In genomic region chr4:86620506-86620905, GRCm38 (mm10) we compare ENCODE assay signal across 26 mouse cellular contexts. TPM values are rescaled to one million over a fixed set of nuclear protein-coding genes. Genes with fewer than 3 reads are reported as not detected.
DNase-seq lines count a peak whose midpoint lies in the region; ATAC-seq lines count a peak whose summit lies in the region.
"Had no signal": no experiment of that assay in that cellular context is flagged by ENCODE, and none has a peak within 500 bp of the region (broad histone marks: within the 10 kb centered on the region; RNA-seq: fewer than 3 reads in every experiment).

No protein-coding gene starts in this region.

- no peak overlapping the region for H3K4me2 ChIP-seq in forebrain, embryonic 14.5 days (ENCODE audit: low read length)
- H3K4me2 ChIP-seq: embryonic facial prominence, embryonic 15.5 days; forebrain, embryonic 13.5 days; heart, embryonic 11.5 days; hindbrain, embryonic 14.5 days had no signal

- H3K9me3 ChIP-seq in forebrain, embryonic 14.5 days (replicated peaks; ENCODE audit: control insufficient read depth, low read length) = no peaks in the 10 kb centered on the region
- H3K9me3 ChIP-seq: embryonic facial prominence, embryonic 10.5 days; embryonic facial prominence, embryonic 15.5 days; forebrain, embryonic 13.5 days had no signal

- H3K36me3 ChIP-seq in forebrain, embryonic 14.5 days (ENCODE audit: control insufficient read depth, insufficient read depth, low read length) = no peaks in the 10 kb centered on the region
- H3K36me3 ChIP-seq: embryonic facial prominence, embryonic 10.5 days; embryonic facial prominence, embryonic 15.5 days had no signal

- H3K9ac ChIP-seq in forebrain, embryonic 14.5 days (ENCODE audit: low read length) = no peak overlapping the region
- H3K9ac ChIP-seq: embryonic facial prominence, embryonic 15.5 days; forebrain, embryonic 13.5 days; hindbrain, embryonic 14.5 days; liver, embryonic 14.5 days had no signal

- no peak for DNase-seq in frontal cortex, postnatal 25 days (ENCODE audit: low spot score in 2 of 2)
- DNase-seq in left cerebral cortex, postnatal 14 days (ENCODE audit: low spot score in 2 of 2) = peak; percentile 19 to 61
- DNase-seq in left cerebral cortex, postnatal 10 days (ENCODE audit: extremely low spot score in 1 of 2, low spot score in 2 of 2) = no peak
- DNase-seq in brain, adult 2 months (ENCODE audit: low read depth, low spot score) = peak; percentile 78
- no peak for DNase-seq in forebrain, embryonic 14.5 days (ENCODE audit: low spot score)
- DNase-seq: adrenal gland, postnatal 25 days; cerebellum, adult 2 months; cerebellum, postnatal 14 days; gastrocnemius, postnatal 36 days; heart, adult 18-20 months; kidney, adult 9 months; kidney, postnatal 10 days; layer of hippocampus, postnatal 36 days; liver; lung, adult 2 months; lung, postnatal 10 days; midbrain, embryonic 14.5 days had no signal

- no peak overlapping the region for H3K27ac ChIP-seq in forebrain, embryonic 14.5 days (ENCODE audit: low read depth, low read length)
- H3K27ac ChIP-seq: embryonic facial prominence, embryonic 10.5 days; embryonic facial prominence, embryonic 15.5 days; forebrain, embryonic 13.5 days; hindbrain, embryonic 14.5 days; liver, embryonic 14.5 days had no signal

- WGBS in forebrain, embryonic 14.5 days = 79% methylated on average over 2 of the region's 2 CpGs

- ATAC-seq in frontal cortex, adult (ENCODE audit: low TSS enrichment) = peak; percentile 97
- no peak for ATAC-seq in CD4-positive, CD25-positive, alpha-beta regulatory T cell, adult 4 months
- ATAC-seq in forebrain, embryonic 14.5 days = no peak
- ATAC-seq: forebrain, embryonic 13.5 days; intestine, postnatal 0 days had no signal

- H3K4me1 ChIP-seq in forebrain, embryonic 14.5 days (ENCODE audit: control insufficient read depth, insufficient read depth, low read length) = no peaks in the 10 kb centered on the region
- H3K4me1 ChIP-seq: embryonic facial prominence, embryonic 10.5 days; embryonic facial prominence, embryonic 15.5 days; forebrain, embryonic 13.5 days had no signal

- intact Hi-C loops in left cerebral cortex, postnatal 14 days (cut with DNase I) = no loop called here
- intact Hi-C loops in left cerebral cortex, postnatal 10 days (cut with DNase I) = no loop called here

- H3K4me3 ChIP-seq in forebrain, embryonic 14.5 days (ENCODE audit: low read depth, low read length) = no peak overlapping the region
- H3K4me3 ChIP-seq: embryonic facial prominence, embryonic 10.5 days; embryonic facial prominence, embryonic 15.5 days; forebrain, embryonic 13.5 days had no signal

- H3K27me3 ChIP-seq in forebrain, embryonic 14.5 days (replicated peaks; ENCODE audit: control insufficient read depth, insufficient read depth, low read length) = no peaks in the 10 kb centered on the region
- H3K27me3 ChIP-seq: embryonic facial prominence, embryonic 15.5 days; forebrain, embryonic 13.5 days had no signal

RNA-seq across cellular contexts. Expression of gene Haus6, which starts 8.7 kb away (rescaled TPM):
- 1 to 10 TPM; 6.6 to 6.8 TPM for total RNA-seq in left cerebral cortex, postnatal 14 days (2021)
- 1 to 10 TPM; 8.3 TPM for total RNA-seq in left cerebral cortex, postnatal 10 days (2021)
- polyA plus RNA-seq in CD4-positive, CD25-positive, alpha-beta regulatory T cell, adult 4 months (2017; shearing (Covaris generic)) = 10 to 100 TPM; 13.0 to 19.2 TPM
- polyA plus RNA-seq in forebrain, embryonic 14.5 days (2014; fragmentation: Nextera tagmentation; extraction: Ambion mirVana) = 11.5 and 12.7 TPM in 2 replicates

RNA-seq across cellular contexts. Expression of gene Rraga, which starts 45.0 kb away (rescaled TPM):
- 100 to 1,000 TPM; 147 to 152 TPM for total RNA-seq in left cerebral cortex, postnatal 14 days (2021)
- 100 to 1,000 TPM; 152 to 158 TPM for total RNA-seq in left cerebral cortex, postnatal 10 days (2021)
- 10 to 100 TPM; 32.0 to 36.9 TPM for polyA plus RNA-seq in CD4-positive, CD25-positive, alpha-beta regulatory T cell, adult 4 months (2017; shearing (Covaris generic))
- 126 and 132 TPM in 2 replicates for polyA plus RNA-seq in forebrain, embryonic 14.5 days (2014; fragmentation: Nextera tagmentation; extraction: Ambion mirVana)

RNA-seq across cellular contexts. Expression of gene Plin2, which starts 49.4 kb away (rescaled TPM):
- 10 to 100 TPM in 1 of 2 experiments, 1 to 10 TPM in 1; 9.8 to 12.5 TPM for total RNA-seq in left cerebral cortex, postnatal 14 days (2021)
- total RNA-seq in left cerebral cortex, postnatal 10 days (2021) = 10 to 100 TPM; 14.5 to 17.3 TPM
- polyA plus RNA-seq in CD4-positive, CD25-positive, alpha-beta regulatory T cell, adult 4 months (2017; shearing (Covaris generic)) = 10 to 100 TPM; 29.0 to 29.7 TPM
- 49.4 and 58.5 TPM in 2 replicates for polyA plus RNA-seq in forebrain, embryonic 14.5 days (2014; fragmentation: Nextera tagmentation; extraction: Ambion mirVana)

Comparison
In these comparisons a context has a peak if more than half of its experiments do, and no peak if none do; other contexts are left out.
1. DNase-seq: peak in left cerebral cortex, postnatal 14 days (2 of 2) and brain, adult 2 months (single experiment); none in frontal cortex, postnatal 25 days (0 of 2), left cerebral cortex, postnatal 10 days (0 of 2) and forebrain, embryonic 14.5 days (single experiment).